Mouse (Mus musculus): ENCODE measurements around the gene Lsm2.
"Not testable (repeated sequence)": the region's sequence is repeated elsewhere in the genome, so short reads cannot be mapped to it uniquely, and the experiment has no call there.

Gene Lsm2

DNA sequence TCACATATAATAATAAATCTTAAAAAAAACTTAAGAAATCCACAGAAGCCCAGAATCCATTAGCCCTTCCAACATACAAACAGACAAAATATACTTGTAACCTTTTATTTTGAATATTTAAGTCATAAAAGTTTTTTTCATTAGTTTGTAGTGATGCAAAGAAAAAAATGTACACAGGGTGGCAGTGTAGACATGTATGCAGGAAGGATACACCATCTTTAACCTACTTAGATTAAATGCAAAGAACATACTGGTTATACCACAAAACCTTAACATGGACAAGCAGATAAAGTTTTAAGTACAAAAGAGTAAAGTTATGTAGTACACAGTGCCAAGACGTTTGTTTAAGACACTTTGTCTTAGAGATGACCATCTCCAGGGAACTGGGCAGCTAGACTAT is 25.3 kb upstream of the Lsm2 start:
- no peak for DNase-seq (ENCODE audit: low read depth, low spot score)

DNA sequence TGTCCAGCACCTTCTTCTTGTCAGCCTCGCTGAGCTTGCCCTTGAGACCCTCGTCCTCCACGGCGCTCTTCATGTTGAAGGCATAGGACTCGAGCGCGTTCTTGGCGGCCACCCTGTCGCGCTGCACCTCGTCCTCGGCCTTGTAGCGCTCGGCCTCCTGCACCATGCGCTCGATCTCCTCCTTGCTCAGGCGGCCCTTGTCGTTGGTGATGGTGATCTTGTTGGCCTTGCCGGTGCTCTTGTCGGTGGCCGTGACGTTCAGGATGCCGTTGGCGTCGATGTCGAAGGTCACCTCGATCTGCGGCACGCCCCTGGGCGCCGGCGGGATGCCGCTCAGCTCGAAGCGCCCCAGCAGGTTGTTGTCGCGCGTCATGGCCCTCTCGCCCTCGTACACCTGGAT is 24.4 kb upstream of the Lsm2 start:
- DNase-seq (ENCODE audit: low read depth, low spot score), result not testable (repeated sequence)

DNA sequence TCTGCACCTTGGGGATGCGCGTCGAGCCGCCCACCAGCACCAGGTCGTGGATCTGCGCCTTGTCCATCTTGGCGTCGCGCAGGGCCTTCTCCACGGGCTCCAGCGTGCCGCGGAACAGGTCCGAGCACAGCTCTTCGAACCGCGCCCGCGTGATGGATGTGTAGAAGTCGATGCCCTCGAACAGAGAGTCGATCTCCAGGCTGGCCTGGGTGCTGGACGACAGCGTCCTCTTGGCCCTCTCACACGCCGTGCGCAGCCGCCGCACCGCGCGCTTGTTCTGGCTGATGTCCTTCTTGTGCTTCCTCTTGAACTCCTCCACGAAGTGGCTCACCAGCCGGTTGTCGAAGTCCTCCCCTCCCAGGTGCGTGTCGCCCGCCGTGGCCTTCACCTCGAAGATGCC is 23.7 kb upstream of the Lsm2 start:
- not testable (repeated sequence) for DNase-seq (ENCODE audit: low read depth, low spot score)

DNA sequence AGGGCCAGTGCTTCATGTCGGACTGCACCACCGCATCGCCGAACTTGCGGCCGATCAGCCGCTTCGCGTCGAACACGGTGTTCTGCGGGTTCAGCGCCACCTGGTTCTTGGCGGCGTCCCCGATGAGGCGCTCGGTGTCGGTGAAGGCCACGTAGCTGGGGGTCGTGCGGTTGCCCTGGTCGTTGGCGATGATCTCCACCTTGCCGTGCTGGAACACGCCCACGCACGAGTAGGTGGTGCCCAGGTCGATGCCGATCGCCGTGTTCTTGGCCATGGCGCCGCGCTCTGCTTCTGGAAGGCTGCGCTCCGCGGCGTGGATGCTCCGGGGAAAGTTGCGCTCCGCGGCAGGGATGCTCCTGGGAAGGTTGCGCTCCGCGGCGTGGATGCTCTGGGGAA is 22.9 kb upstream of the Lsm2 start:
- DNase-seq (ENCODE audit: low read depth, low spot score), result not testable (repeated sequence)

DNA sequence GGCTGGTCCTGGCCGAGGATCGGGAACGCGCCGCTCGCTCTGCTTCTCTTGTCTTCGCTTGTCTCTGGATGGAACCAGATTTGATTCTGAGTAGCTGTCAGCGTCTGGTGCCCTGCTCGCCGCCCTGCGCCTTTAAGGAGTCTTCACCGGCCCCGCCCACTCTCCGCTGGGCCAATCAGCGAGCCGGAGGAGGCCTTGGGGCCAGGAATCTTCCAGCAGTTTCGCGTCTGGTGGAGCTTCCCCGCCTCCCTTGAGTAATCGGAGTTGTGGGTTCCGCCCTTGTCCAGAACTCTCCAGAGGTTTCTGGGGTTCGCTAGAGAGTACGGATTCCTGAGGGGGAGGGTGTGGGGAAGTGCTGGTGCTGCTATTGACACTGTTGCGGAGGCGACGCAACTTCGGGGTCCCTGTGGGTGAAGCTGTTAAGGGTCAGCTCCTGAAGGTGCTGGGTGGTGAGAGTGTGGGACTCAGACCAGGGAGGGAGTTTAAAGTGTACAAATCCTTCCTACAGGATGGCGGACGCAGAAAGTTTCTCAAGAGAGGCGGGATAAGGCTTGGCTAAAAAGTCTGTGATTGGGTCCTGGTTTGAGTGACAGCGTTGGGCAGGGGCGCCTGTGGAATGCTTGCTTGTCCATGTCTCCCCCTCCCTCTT is 22.4 kb upstream of the Lsm2 start, which contains the start of gene Hspa1b:
TSS of gene Hspa1b (minus strand) at position 109 of the 649 bp plus-strand sequence.
- DNase-seq (ENCODE audit: low read depth, low spot score), result peak; percentile 69

DNA sequence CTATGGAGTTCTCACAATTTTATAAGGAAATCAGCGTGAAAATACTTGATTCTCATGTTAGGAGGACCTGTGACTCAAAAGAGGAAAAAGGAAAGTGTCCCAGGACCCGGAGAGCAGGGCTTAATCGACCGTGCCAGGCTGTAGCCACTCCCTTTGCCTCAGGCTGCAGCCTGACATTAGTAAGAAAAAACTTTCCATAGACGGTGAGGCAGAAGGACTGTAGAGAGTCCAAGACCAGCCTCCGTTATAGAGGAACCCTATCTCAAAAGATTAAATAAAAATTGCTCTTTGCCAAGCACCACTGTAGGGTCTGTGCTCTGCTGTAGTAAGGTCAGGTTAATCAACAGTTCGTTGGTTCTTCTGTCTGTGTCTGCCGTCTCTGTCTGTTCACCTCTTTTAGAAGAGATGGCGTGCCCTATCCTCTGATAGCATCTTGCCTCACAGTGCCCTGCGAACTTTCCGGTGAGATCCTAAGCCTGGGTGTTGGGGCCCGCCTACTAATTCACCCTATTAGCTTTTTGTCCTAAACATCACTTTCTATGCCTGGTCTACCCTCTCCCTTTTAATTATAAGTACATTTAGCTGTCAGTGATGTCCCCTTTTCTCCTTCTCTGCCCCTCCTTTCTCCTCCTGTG is 21.7 kb upstream of the Lsm2 start:
- peak; percentile 46 for DNase-seq (ENCODE audit: low read depth, low spot score)

DNA sequence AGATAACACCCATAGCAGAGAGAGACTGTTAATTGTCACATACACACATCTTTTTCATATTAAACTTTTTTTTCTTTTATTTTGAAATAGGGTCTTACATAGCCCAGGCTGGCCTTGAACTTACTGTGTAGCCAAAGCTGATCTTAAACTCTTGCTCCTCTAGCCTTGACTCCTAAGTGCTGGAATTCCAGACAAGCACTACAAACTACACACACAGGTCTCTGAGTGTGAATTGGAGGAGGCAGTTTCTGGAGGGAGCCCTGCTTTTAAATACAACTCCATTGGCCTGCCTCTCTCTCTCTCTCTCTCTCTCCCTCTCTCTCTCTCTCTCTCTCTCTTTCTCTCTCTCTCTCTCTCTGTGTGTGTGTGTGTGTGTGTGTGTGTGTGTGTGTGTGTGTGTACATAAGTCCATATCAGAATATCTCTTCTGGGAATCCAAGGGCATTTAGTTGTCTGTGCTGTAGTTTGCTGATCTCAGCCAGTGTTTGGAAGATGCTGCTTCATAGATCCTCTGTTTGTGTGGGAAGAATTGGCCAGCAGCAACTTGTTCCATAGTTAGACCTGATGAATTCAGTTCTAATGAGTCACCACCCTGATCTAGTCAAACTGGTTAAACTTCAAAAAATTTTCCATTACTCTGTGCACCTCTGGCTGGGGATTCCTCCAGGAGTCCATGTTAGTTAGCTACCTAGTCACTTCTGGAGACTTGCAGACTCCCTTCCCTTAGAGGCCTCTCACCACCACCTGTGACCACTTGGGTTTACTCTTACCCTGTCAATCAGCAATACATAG is 20.8 kb upstream of the Lsm2 start:
- no peak for DNase-seq (ENCODE audit: low read depth, low spot score)

DNA sequence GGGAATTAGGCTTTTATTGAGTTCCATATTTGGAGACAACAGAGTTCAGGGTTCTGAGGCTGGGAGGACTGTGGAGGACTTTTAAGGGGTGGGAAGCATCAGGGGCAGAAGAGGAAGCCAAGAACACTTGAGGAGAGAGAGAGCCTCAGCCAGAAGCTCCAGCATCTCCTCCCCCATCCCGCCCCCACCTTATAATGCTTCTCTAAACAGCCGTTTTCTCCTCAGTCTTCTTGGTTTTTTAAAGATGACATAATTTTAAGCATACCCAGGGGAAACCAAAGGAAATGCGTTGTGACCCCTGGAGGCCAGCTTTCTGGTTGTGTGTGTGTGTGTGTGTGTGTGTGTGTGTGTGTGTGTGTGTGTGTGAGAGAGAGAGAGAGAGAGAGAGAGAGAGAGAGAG is 19.5 kb upstream of the Lsm2 start:
- DNase-seq (ENCODE audit: low read depth, low spot score), result peak; percentile 60

DNA sequence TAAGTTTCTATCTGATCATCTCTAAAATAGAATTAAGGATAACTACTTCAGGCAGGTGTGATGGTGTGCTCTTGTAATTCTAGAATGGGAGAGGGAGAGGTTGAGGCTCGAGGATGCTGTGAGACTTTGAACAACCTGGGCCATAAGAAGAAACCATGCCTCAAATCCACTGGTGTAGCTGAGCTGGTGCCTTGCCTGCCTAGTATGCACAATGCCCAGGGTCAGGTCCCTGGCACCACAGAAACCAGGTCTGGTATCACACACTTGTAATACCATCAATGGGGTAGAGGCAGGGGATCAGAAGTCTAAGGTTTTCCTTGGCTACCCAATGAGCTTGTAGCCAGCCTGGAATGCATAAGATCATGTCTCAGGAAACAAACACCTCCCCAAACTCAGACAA is 18.8 kb upstream of the Lsm2 start:
- DNase-seq (ENCODE audit: low read depth, low spot score), result no peak

DNA sequence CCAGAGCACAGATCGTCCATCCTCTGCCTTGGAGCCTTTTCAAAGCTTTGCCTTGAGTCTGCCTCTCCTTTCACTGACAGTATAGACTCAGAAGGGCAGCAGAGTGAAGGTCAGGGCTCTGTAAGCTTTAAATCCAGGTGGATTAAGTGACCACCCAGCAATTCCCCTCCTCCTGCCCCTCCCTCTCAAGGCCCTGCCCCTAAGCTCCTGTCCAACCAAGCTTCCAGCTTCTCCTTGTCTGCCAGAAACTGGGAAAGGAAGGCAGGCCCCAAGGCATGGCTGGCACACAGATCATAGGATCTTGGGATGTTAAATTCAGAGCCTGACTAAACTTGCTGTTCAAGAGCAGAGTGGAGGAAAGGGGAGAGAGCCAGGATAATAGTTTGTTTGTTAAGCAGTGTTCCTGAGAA is 17.0 kb upstream of the Lsm2 start:
- DNase-seq (ENCODE audit: low read depth, low spot score), result no peak

DNA sequence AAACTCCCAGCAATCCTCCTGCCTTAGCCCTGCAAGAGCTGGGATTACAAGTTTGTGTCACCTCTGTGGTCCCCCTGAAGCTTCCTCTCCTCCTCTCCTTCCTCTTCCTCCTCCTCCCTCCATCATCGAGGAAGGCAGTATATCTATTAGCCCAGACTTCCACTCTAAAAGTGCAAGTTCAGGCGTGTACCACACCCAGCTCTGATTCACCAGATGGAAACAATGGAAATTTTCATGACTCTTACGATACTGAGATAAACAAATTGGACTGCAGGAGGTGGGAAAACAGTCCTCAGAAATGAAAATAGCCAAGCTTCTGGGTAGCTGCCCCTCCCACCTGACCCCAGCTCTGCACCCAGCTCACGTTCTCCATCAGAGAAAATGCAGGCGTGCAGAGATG is 16.0 kb upstream of the Lsm2 start:
- DNase-seq (ENCODE audit: low read depth, low spot score), result no peak

DNA sequence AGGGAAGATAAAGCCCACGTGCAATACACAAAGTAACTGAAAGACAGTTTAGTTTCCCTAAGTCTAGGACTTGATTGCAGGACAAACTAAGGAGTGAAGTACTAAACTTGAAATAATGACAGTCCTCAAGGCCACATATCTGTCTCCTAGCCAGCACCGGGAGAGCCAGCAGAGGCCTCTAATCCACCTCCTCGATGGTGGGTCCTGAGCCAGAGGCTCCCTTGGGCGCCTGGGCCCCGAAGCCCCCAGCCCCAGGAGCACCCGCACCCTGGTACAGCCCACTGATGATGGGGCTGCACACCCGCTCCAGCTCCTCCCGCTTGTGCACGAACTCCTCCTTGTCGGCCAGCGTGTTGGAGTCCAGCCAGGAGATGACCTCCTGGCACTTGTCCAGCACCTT is 11.8 kb upstream of the Lsm2 start, which contains the start of gene Gm20481:
TSS of gene Gm20481 (plus strand) at position 91 of the 400 bp plus-strand sequence.
- not testable (repeated sequence) for DNase-seq (ENCODE audit: low read depth, low spot score)

DNA sequence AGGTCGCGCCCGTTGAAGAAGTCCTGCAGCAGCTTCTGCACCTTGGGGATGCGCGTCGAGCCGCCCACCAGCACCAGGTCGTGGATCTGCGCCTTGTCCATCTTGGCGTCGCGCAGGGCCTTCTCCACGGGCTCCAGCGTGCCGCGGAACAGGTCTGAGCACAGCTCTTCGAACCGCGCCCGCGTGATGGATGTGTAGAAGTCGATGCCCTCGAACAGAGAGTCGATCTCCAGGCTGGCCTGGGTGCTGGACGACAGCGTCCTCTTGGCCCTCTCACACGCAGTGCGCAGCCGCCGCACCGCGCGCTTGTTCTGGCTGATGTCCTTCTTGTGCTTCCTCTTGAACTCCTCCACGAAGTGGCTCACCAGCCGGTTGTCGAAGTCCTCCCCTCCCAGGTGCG is 10.8 kb upstream of the Lsm2 start:
- not testable (repeated sequence) for DNase-seq (ENCODE audit: low read depth, low spot score)

DNA sequence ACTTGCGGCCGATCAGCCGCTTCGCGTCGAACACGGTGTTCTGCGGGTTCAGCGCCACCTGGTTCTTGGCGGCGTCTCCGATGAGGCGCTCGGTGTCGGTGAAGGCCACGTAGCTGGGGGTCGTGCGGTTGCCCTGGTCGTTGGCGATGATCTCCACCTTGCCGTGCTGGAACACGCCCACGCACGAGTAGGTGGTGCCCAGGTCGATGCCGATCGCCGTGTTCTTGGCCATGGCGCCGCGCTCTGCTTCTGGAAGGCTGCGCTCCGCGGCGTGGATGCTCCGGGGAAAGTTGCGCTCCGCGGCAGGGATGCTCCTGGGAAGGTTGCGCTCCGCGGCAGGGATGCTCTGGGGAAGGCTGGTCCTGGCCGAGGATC is 10.0 kb upstream of the Lsm2 start:
- not testable (repeated sequence) for DNase-seq (ENCODE audit: low read depth, low spot score)

DNA sequence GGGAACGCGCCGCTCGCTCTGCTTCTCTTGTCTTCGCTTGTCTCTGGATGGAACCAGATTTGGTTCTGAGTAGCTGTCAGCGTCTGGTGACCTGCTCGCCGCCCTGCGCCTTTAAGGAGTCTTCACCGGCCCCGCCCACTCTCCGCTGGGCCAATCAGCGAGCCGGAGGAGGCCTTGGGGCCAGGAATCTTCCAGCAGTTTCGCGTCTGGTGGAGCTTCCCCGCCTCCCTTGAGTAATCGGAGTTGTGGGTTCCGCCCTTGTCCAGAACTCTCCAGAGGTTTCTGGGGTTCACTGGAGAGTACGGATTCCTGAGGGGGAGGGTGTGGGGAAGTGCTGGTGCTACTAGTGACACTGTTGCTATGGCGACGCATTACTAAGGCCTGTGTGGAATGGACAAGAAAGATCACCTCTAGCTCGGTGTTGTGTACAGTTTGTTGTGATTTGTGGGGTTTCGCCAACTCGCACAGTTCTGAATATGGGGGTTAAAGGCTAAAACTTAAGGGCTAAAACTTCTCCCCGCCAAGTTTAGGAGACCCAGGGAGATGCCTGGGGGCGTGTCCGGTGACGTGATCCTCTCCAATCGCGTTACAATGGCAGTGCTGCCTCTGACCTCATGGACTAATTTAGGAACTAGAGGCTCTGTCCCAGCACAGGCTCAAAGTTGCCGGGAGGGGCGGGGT is 9.5 kb upstream of the Lsm2 start, which contains the start of the genes Hspa1a and Hspa1l:
TSS of gene Hspa1a (minus strand) at position 88 of the 681 bp plus-strand sequence.
TSS of gene Hspa1l (plus strand) at position 635 of the 681 bp plus-strand sequence.
- DNase-seq (ENCODE audit: low read depth, low spot score), result peak; percentile 86

DNA sequence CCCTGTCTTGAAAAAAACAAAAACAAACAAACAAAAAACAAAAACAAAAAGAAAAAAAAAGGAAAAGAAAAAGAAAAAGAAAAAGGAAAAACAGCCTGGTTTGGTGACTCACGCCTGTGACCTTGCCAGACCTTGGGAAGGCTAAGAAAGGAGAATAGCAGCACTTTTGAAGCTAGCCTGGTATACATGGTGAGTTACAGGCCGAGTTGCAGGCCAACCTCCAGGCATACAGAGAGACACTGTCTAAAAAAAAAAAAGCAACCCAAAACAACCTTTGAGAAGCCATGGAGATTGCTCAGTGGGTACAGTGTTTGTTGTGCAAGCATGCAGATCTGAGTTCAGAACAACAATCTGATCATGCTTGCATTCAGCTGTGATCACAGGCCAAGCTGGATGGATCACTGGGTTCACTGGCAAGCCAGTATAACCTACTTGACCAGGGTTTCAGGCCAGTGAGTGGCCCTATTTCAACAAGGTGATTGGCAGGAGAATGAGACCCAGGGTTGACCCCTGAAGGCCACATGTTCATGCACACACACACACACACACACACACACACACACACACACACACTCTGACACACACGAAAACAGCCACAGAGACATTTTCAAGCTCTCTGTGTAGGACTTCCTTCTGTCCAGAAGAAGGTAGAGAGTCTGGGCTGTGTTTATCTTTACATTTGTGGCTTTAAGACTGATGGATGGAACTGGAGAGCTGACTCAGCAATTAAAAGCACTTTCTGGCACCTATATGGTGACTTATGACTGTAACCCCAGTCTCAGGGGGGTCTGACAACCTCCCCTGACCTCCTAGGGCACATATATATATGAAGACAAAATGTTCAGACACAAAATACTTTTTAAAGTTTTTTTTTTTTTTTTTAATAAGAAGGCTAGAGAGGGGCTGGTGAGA is 5.8 kb upstream of the Lsm2 start:
- DNase-seq (ENCODE audit: low read depth, low spot score), result no peak

DNA sequence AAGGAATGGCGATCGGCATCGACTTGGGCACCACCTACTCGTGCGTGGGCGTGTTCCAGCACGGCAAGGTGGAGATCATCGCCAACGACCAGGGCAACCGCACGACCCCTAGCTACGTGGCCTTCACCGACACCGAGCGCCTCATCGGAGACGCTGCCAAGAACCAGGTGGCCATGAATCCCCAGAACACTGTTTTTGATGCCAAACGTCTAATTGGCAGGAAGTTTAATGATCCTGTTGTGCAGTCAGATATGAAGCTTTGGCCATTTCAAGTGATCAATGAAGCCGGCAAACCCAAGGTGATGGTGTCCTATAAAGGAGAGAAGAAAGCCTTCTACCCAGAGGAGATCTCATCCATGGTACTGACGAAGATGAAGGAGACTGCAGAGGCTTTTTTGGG is 4.7 kb upstream of the Lsm2 start:
- DNase-seq (ENCODE audit: low read depth, low spot score), result no peak

DNA sequence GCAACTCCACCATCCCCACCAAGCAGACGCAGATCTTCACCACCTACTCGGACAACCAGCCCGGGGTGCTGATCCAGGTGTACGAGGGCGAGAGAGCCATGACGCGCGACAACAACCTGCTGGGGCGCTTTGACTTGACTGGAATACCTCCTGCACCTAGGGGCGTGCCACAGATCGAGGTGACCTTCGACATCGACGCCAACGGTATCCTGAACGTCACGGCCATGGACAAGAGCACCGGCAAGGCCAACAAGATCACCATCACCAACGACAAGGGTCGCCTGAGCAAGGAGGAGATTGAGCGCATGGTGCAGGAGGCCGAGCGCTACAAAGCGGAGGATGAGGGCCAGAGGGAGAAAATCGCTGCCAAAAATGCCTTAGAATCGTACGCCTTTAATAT is 3.4 kb upstream of the Lsm2 start:
- DNase-seq (ENCODE audit: low read depth, low spot score), result no peak

DNA sequence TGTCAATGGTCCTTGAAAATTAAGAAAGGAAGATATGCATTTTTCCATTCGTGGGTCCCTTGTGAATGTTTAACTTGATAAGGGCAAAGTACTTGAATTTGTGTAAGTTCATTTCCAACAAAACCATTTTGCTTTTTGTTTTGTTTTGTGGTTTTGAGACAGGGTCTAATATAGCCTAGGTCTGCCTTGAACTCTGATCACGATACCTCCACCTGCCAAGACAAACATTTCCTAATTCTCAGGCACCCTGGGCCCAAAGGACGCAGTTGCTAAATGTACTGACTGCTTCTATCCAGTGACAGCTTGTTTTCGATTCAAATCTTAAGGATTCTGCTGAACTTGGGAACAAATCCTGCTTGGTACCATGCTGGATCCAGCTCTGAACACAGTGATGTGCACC is 2.0 kb upstream of the Lsm2 start:
- no peak for DNase-seq (ENCODE audit: low read depth, low spot score)

DNA sequence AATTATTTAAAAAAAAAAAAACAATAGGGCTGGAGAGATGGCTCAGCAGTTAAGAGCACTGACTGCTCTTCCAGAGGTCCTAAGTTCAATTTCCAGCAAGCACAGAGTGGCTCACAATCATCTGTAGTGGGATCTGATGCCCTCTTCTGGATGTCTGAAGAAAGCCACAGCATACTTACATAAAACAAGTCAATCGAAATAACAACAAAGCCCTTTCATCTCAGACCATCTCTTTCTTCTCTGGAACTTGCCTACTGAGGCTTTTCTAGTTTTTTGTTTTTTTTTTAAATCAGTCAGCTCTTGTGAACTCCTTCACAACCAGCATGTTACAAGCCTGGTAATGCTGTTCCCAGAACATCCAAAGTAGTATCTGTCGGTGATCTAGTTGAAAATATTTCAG is 1.0 kb upstream of the Lsm2 start:
- peak; percentile 65 for DNase-seq (ENCODE audit: low read depth, low spot score)

DNA sequence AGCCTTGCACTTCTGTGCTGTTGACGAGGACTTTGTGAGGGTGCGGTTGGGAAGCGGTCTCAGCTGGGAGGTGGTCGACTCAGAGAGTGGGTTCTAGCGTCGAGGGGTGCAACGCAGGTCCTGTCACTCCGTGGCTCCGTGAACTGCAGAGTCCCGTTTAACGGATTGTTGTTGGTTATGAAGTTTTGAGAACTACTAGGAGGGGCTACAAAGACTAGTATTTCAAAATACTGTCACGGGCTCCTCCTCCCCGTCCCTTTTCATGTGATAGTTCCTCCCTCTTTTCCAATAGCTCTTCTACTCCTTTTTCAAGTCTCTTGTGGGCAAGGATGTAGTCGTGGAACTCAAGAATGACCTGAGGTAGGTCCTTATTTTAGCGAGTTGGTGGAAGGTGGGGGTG is 666 bp downstream of the Lsm2 start:
- no peak for DNase-seq (ENCODE audit: low read depth, low spot score)
